Mouse (Mus musculus): ENCODE measurements at regions not wholly inside any gene's neighbourhood (a gene's known extent, or its start where the extent isn't known, plus 50 kb on each side); places are given as distances from the start of the nearest gene placed in this dataset.

- Histone ChIP-seq H3K4me1 (no peaks in the 10 kb centered on the region), H3K27me3 (replicated peaks) (no peaks in the 10 kb centered on the region), H3K36me3 (no peaks in the 10 kb centered on the region), H3K9me3 (replicated peaks) (no peaks in the 10 kb centered on the region), H3K4me3 (replicated peaks) (no peak overlapping the region), H3K4me2 (no peak overlapping the region), H3K9ac (replicated peaks) (no peak overlapping the region), H3K27ac (replicated peaks) (no peak overlapping the region)
- WGBS: 92% methylated on average over 3 of the region's 3 CpGs
- no peak for ATAC-seq (ENCODE audit: low FRiP score)
Measured at GRCm38 (mm10) chr12:46507829-46508228, 310.9 kb downstream of the Nova1 start.

- ATAC-seq (ENCODE audit: low FRiP score): no peak
- Histone ChIP-seq H3K4me1 (no peaks in the 10 kb centered on the region), H3K9ac (replicated peaks) (no peak overlapping the region), H3K4me2 (no peak overlapping the region), H3K9me3 (replicated peaks) (no peaks in the 10 kb centered on the region), H3K36me3 (no peaks in the 10 kb centered on the region), H3K4me3 (replicated peaks) (no peak overlapping the region), H3K27ac (replicated peaks) (peak overlapping the region; percentile 23; the same call in 1 of the 2 replicates), H3K27me3 (replicated peaks) (no peaks in the 10 kb centered on the region)
- WGBS: 33% methylated on average over 6 of the region's 6 CpGs
Measured at GRCm38 (mm10) chr12:46492465-46492864, 326.3 kb downstream of the Nova1 start.

GRCm38 (mm10) chr12:46450888-46451287 is 367.8 kb downstream of the Nova1 start:
- H3K27ac ChIP-seq (replicated peaks): no peak overlapping the region
- no peak overlapping the region for H3K4me2 ChIP-seq
- H3K36me3 ChIP-seq: no peaks in the 10 kb centered on the region
- no peak overlapping the region for H3K4me3 ChIP-seq (replicated peaks)
- H3K4me1 ChIP-seq: no peaks in the 10 kb centered on the region
- H3K27me3 ChIP-seq (replicated peaks): no peaks in the 10 kb centered on the region
- H3K9ac ChIP-seq (replicated peaks): no peak overlapping the region
- no peak for ATAC-seq (ENCODE audit: low FRiP score)
- no peaks in the 10 kb centered on the region for H3K9me3 ChIP-seq (replicated peaks)

- Histone ChIP-seq H3K36me3 (no peaks in the 10 kb centered on the region), H3K4me2 (no peak overlapping the region), H3K4me3 (replicated peaks) (no peak overlapping the region), H3K9ac (replicated peaks) (no peak overlapping the region), H3K9me3 (replicated peaks) (no peaks in the 10 kb centered on the region), H3K27ac (replicated peaks) (no peak overlapping the region), H3K4me1 (no peaks in the 10 kb centered on the region), H3K27me3 (replicated peaks) (no peaks in the 10 kb centered on the region)
- no peak for ATAC-seq (ENCODE audit: low FRiP score)
- 55% methylated on average over 7 of the region's 7 CpGs for WGBS
Measured at GRCm38 (mm10) chr12:46444644-46445313, 373.9 kb downstream of the Nova1 start.

- no peak for ATAC-seq (ENCODE audit: low FRiP score)
- WGBS: 86% methylated on average over 4 of the region's 4 CpGs
- Histone ChIP-seq H3K4me2 (no peak overlapping the region), H3K9ac (replicated peaks) (no peak overlapping the region), H3K27ac (replicated peaks) (no peak overlapping the region), H3K4me3 (replicated peaks) (no peak overlapping the region), H3K4me1 (no peaks in the 10 kb centered on the region), H3K27me3 (replicated peaks) (no peaks in the 10 kb centered on the region), H3K9me3 (replicated peaks) (no peaks in the 10 kb centered on the region; the same call in 1 of the 2 replicates), H3K36me3 (no peaks in the 10 kb centered on the region)
Measured at GRCm38 (mm10) chr12:46419591-46419990, 399.1 kb downstream of the Nova1 start.

GRCm38 (mm10) chr12:46418990-46419389 is 399.7 kb downstream of the Nova1 start:
- Histone ChIP-seq H3K27me3 (replicated peaks) (no peaks in the 10 kb centered on the region), H3K4me3 (replicated peaks) (no peak overlapping the region), H3K27ac (replicated peaks) (no peak overlapping the region), H3K4me2 (no peak overlapping the region), H3K36me3 (no peaks in the 10 kb centered on the region), H3K9ac (replicated peaks) (no peak overlapping the region), H3K9me3 (replicated peaks) (no peaks in the 10 kb centered on the region; the same call in 1 of the 2 replicates), H3K4me1 (no peaks in the 10 kb centered on the region)
- ATAC-seq (ENCODE audit: low FRiP score): no peak
- WGBS: 82% methylated on average over 4 of the region's 4 CpGs

- Histone ChIP-seq H3K4me1 (no peaks in the 10 kb centered on the region), H3K36me3 (no peaks in the 10 kb centered on the region), H3K9ac (replicated peaks) (no peak overlapping the region), H3K9me3 (replicated peaks) (no peaks in the 10 kb centered on the region; the same call in 1 of the 2 replicates), H3K27ac (replicated peaks) (no peak overlapping the region), H3K4me3 (replicated peaks) (no peak overlapping the region), H3K27me3 (replicated peaks) (no peaks in the 10 kb centered on the region), H3K4me2 (no peak overlapping the region)
- 57% methylated on average over 3 of the region's 3 CpGs for WGBS
- no peak for ATAC-seq (ENCODE audit: low FRiP score)
Measured at GRCm38 (mm10) chr12:46416765-46417404, 401.8 kb downstream of the Nova1 start.

- no peak overlapping the region for H3K4me3 ChIP-seq (replicated peaks)
- H3K4me1 ChIP-seq: no peaks in the 10 kb centered on the region
- H3K27me3 ChIP-seq (replicated peaks): no peaks in the 10 kb centered on the region
- no peaks in the 10 kb centered on the region; the same call in 1 of the 2 replicates for H3K9me3 ChIP-seq (replicated peaks)
- no peak overlapping the region for H3K9ac ChIP-seq (replicated peaks)
- 0 out of 2 replicates have a peak, but pooled peaks have one; percentile 47 for ATAC-seq (ENCODE audit: low FRiP score)
- H3K36me3 ChIP-seq: no peaks in the 10 kb centered on the region
- H3K4me2 ChIP-seq: no peak overlapping the region
- no peak overlapping the region for H3K27ac ChIP-seq (replicated peaks)
Measured at GRCm38 (mm10) chr12:46416250-46416649, 402.5 kb downstream of the Nova1 start.

- Histone ChIP-seq H3K9me3 (replicated peaks) (no peaks in the 10 kb centered on the region), H3K27ac (replicated peaks) (no peak overlapping the region), H3K4me1 (no peaks in the 10 kb centered on the region), H3K4me3 (replicated peaks) (no peak overlapping the region), H3K9ac (replicated peaks) (no peak overlapping the region), H3K36me3 (no peaks in the 10 kb centered on the region), H3K4me2 (no peak overlapping the region), H3K27me3 (replicated peaks) (no peaks in the 10 kb centered on the region)
- no peak for ATAC-seq (ENCODE audit: low FRiP score)
Measured at GRCm38 (mm10) chr12:46405674-46406073, 413.1 kb downstream of the Nova1 start.

GRCm38 (mm10) chr12:46399653-46399975 is 419.1 kb downstream of the Nova1 start:
- H3K27me3 ChIP-seq (replicated peaks): no peaks in the 10 kb centered on the region
- WGBS: under 1% methylated on average over 14 of the region's 14 CpGs
- H3K36me3 ChIP-seq: no peaks in the 10 kb centered on the region

GRCm38 (mm10) chr12:46398875-46399652 is 419.7 kb downstream of the Nova1 start:
- H3K9me3 ChIP-seq (replicated peaks): no peaks in the 10 kb centered on the region
- ATAC-seq (ENCODE audit: low FRiP score): peak; percentile 91
- no peaks in the 10 kb centered on the region for H3K27me3 ChIP-seq (replicated peaks)
- H3K4me2 ChIP-seq: peak overlapping the region; percentile 75
- H3K9ac ChIP-seq (replicated peaks): peak overlapping the region; percentile 48
- H3K4me3 ChIP-seq (replicated peaks): peak overlapping the region; percentile 51
- no peaks in the 10 kb centered on the region for H3K4me1 ChIP-seq
- H3K27ac ChIP-seq (replicated peaks): peak overlapping the region; percentile 85
- no peaks in the 10 kb centered on the region for H3K36me3 ChIP-seq
- WGBS: 2% methylated on average over 23 of the region's 23 CpGs

More at GRCm38 (mm10) chr12:46399653-46399975, 419.1 kb downstream of the Nova1 start:
- H3K9ac ChIP-seq (replicated peaks): peak overlapping the region; percentile 48
- peak overlapping the region; percentile 85 for H3K27ac ChIP-seq (replicated peaks)
- H3K4me3 ChIP-seq (replicated peaks): peak overlapping the region; percentile 51
- H3K4me1 ChIP-seq: no peaks in the 10 kb centered on the region
- peak overlapping the region; percentile 75 for H3K4me2 ChIP-seq
- H3K9me3 ChIP-seq (replicated peaks): no peaks in the 10 kb centered on the region
- peak; percentile 88 for ATAC-seq (ENCODE audit: low FRiP score)

- Histone ChIP-seq H3K4me2 (no peak overlapping the region), H3K27ac (replicated peaks) (no peak overlapping the region), H3K9me3 (replicated peaks) (no peaks in the 10 kb centered on the region), H3K4me3 (replicated peaks) (no peak overlapping the region), H3K27me3 (replicated peaks) (no peaks in the 10 kb centered on the region), H3K36me3 (no peaks in the 10 kb centered on the region), H3K9ac (replicated peaks) (no peak overlapping the region), H3K4me1 (no peaks in the 10 kb centered on the region)
- 27% methylated on average over 4 of the region's 4 CpGs for WGBS
- ATAC-seq (ENCODE audit: low FRiP score): no peak
Measured at GRCm38 (mm10) chr12:46395245-46395644, 423.5 kb downstream of the Nova1 start.

Measured in neural tube, embryonic 15.5 days (tissue).